Mouse (Mus musculus): ENCODE data around the gene Brd2. TPM values are rescaled to one million over a fixed set of nuclear protein-coding genes. Genes with fewer than 3 reads are reported as not detected.
"Not testable (repeated sequence)": the region's sequence is repeated elsewhere in the genome, so short reads cannot be mapped to it uniquely, and the experiment has no call there.

Brd2 gene
- total and polyA plus RNA-seq, 3 experiments, result 214 to 336 (median 298) TPM

- ATAC-seq (ENCODE audit: extremely low read depth, insufficient number of reproducible peaks, low FRiP score, poor library complexity, severe bottlenecking) (no peak), DNase-seq (ENCODE audit: low spot score) (no peak)
These were observed 41.9 kb upstream of the Brd2 start for GRCm38 (mm10) chr17:34164202-34164895.

GRCm38 (mm10) chr17:34155534-34155933, 33.1 kb upstream of the Brd2 start:
- Histone ChIP-seq H3K27me3 (ENCODE audit: insufficient read depth, low read length) (peaks cover 11% of the 10 kb centered on the region; the same call in 1 of the 2 replicates), H3K4me1 (ENCODE audit: insufficient read depth, low read depth, low read length) (no peaks in the 10 kb centered on the region; the same call in 1 of the 2 replicates), H3K9me3 (replicated peaks) (no peaks in the 10 kb centered on the region), H3K36me3 (replicated peaks) (no peaks in the 10 kb centered on the region), H3K4me3 (ENCODE audit: low read depth, low read length) (no peak overlapping the region)
- DNase-seq (ENCODE audit: low spot score), result no peak
- no peak for TF ChIP-seq CTCF (IDR thresholded peaks at IDR 0.05; ENCODE audit: low read depth, low read length)
- ATAC-seq (ENCODE audit: extremely low read depth, insufficient number of reproducible peaks, low FRiP score, poor library complexity, severe bottlenecking), result no peak

More at GRCm38 (mm10) chr17:34164202-34164895, 41.9 kb upstream of the Brd2 start:
- TF ChIP-seq GATA2 (IDR thresholded peaks at IDR 0.05; ENCODE audit: borderline replicate concordance, low read depth, low read length) (no peak), CTCF (IDR thresholded peaks at IDR 0.05; ENCODE audit: low read depth, low read length) (no peak), GATA1 (IDR thresholded peaks at IDR 0.05; ENCODE audit: borderline replicate concordance, low read length) (no peak), TAL1 (conservative IDR thresholded peaks at IDR 0.05; ENCODE audit: low read depth, low read length) (no peak), POLR2AphosphoS5 (IDR thresholded peaks at IDR 0.05; ENCODE audit: insufficient replicate concordance, low read depth, low read length) (no peak)
- peaks cover 29% of the 10 kb centered on the region for H3K27me3 ChIP-seq (ENCODE audit: insufficient read depth, low read length)
- no peaks in the 10 kb centered on the region for H3K36me3 ChIP-seq (replicated peaks)
- no peaks in the 10 kb centered on the region for H3K9me3 ChIP-seq (replicated peaks)
- no peaks in the 10 kb centered on the region for H3K4me1 ChIP-seq (ENCODE audit: insufficient read depth, low read depth, low read length)
- no peak overlapping the region for H3K4me3 ChIP-seq (ENCODE audit: low read depth, low read length)

DNA sequence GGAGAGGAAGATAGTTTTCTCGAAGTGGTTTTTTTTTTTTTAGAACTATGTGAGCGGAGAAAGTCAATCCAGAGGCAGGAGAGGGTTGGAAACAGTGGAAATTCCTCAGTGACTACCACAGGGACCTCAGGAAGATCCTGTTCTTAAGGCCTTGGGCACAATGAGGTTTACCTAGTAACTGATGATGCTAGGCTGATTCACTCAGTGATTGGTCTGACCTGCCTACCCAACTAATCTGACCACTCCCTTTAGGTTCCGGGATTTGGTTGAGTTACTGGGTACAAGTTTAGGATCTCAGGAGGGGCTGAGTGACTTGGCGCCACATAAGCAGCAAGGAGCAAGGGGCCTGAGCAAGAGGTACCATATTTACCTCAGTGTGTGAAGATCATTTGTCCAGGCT, 30.5 kb upstream of the Brd2 start, which contains the start of gene H2-DMb1:
Gene H2-DMb1, plus strand, starts transcription at position 150 of the 400 bp plus-strand sequence.
- ATAC-seq (ENCODE audit: extremely low read depth, insufficient number of reproducible peaks, low FRiP score, poor library complexity, severe bottlenecking), result no peak
- H3K4me1 ChIP-seq (ENCODE audit: insufficient read depth, low read depth, low read length), result no peaks in the 10 kb centered on the region; the same call in 1 of the 2 replicates
- DNase-seq (ENCODE audit: low spot score), result no peak
- no peak within 1 kb of the TSS for H3K4me3 ChIP-seq (ENCODE audit: low read depth, low read length)
- H3K27me3 ChIP-seq (ENCODE audit: insufficient read depth, low read length), result peaks cover 11% of the 10 kb centered on the region
- H3K36me3 ChIP-seq (replicated peaks), result no peaks in the 10 kb centered on the region
- H3K9me3 ChIP-seq (replicated peaks), result no peaks in the 10 kb centered on the region
- no peak for TF ChIP-seq GATA2 (IDR thresholded peaks at IDR 0.05; ENCODE audit: borderline replicate concordance, low read depth, low read length)
- no peak for TF ChIP-seq TAL1 (conservative IDR thresholded peaks at IDR 0.05; ENCODE audit: low read depth, low read length)
- no peak for TF ChIP-seq POLR2AphosphoS5 (IDR thresholded peaks at IDR 0.05; ENCODE audit: insufficient replicate concordance, low read depth, low read length)
- no peak for TF ChIP-seq CTCF (IDR thresholded peaks at IDR 0.05; ENCODE audit: low read depth, low read length)
- no peak for TF ChIP-seq GATA1 (IDR thresholded peaks at IDR 0.05; ENCODE audit: borderline replicate concordance, low read length)

DNA sequence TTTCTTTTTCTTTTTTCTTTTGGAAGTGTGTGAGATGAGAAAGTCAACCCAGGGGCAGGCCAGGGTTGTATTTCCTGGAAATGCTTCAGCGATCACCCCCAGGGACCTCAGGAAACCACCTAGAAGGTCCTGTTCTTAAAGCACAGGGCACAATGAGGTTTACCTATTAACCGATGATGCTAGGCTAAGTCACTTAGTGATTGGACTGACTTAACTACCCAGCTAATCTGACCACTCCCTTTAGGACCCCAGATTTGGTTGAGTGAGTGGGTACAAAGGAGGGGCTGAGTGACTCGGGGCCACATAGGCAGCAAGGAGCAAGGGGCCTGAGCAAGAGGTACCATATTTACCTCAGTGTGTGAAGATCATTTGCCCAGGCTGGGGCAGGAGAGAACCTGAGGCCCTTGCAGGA, 22.5 kb upstream of the Brd2 start:
- Histone ChIP-seq H3K9me3 (replicated peaks) (no peaks in the 10 kb centered on the region), H3K4me1 (ENCODE audit: insufficient read depth, low read depth, low read length) (peaks cover 6% of the 10 kb centered on the region), H3K36me3 (replicated peaks) (no peaks in the 10 kb centered on the region), H3K4me3 (ENCODE audit: low read depth, low read length) (no peak overlapping the region), H3K27me3 (ENCODE audit: insufficient read depth, low read length) (peaks cover 38% of the 10 kb centered on the region)
- ATAC-seq (ENCODE audit: extremely low read depth, insufficient number of reproducible peaks, low FRiP score, poor library complexity, severe bottlenecking) (no peak), DNase-seq (ENCODE audit: low spot score) (no peak)
- TF ChIP-seq POLR2AphosphoS5 (IDR thresholded peaks at IDR 0.05; ENCODE audit: insufficient replicate concordance, low read depth, low read length) (no peak), GATA1 (IDR thresholded peaks at IDR 0.05; ENCODE audit: borderline replicate concordance, low read length) (no peak), GATA2 (IDR thresholded peaks at IDR 0.05; ENCODE audit: borderline replicate concordance, low read depth, low read length) (no peak), CTCF (IDR thresholded peaks at IDR 0.05; ENCODE audit: low read depth, low read length) (no peak)

DNA sequence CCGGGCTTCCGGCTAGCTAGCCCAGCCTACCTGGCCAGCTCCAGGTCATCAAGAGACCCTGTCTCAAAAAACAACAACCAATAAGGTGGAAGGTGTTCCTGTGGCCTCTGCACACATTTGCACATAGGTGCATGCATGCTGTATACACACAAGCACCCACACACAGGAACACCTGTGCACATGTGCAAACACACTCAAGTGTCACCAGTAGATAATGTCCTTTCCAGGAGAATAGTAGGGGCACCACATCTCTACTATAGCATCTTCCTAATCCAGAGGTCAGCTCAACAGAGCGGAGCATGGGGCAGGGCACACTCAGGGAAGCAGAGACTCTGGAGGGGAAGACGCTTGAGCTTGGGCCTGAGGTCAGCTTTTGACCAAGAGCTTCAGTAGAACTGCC, 21.8 kb upstream of the Brd2 start:
- ATAC-seq (ENCODE audit: extremely low read depth, insufficient number of reproducible peaks, low FRiP score, poor library complexity, severe bottlenecking); H3K36me3 ChIP-seq (replicated peaks); H3K4me3 ChIP-seq (ENCODE audit: low read depth, low read length); H3K9me3 ChIP-seq (replicated peaks); DNase-seq (ENCODE audit: low spot score); H3K4me1 ChIP-seq (ENCODE audit: insufficient read depth, low read depth, low read length): not testable (repeated sequence)
- H3K27me3 ChIP-seq (ENCODE audit: insufficient read depth, low read length), result peaks cover 45% of the 10 kb centered on the region

- TF ChIP-seq TAL1 (conservative IDR thresholded peaks at IDR 0.05; ENCODE audit: low read depth, low read length) (no peak), GATA2 (IDR thresholded peaks at IDR 0.05; ENCODE audit: borderline replicate concordance, low read depth, low read length) (no peak), POLR2AphosphoS5 (IDR thresholded peaks at IDR 0.05; ENCODE audit: insufficient replicate concordance, low read depth, low read length) (no peak), GATA1 (IDR thresholded peaks at IDR 0.05; ENCODE audit: borderline replicate concordance, low read length) (no peak), CTCF (IDR thresholded peaks at IDR 0.05; ENCODE audit: low read depth, low read length) (no peak)
- ATAC-seq (ENCODE audit: extremely low read depth, insufficient number of reproducible peaks, low FRiP score, poor library complexity, severe bottlenecking), result no peak
- no peak for DNase-seq (ENCODE audit: low spot score)
- Histone ChIP-seq H3K4me3 (ENCODE audit: low read depth, low read length) (no peak overlapping the region), H3K4me1 (ENCODE audit: insufficient read depth, low read depth, low read length) (peaks cover 6% of the 10 kb centered on the region), H3K9me3 (replicated peaks) (no peaks in the 10 kb centered on the region), H3K27me3 (ENCODE audit: insufficient read depth, low read length) (peaks cover 49% of the 10 kb centered on the region), H3K36me3 (replicated peaks) (no peaks in the 10 kb centered on the region)
These were observed 21.0 kb upstream of the Brd2 start for GRCm38 (mm10) chr17:34143461-34143860.

GRCm38 (mm10) chr17:34143033-34143432, 20.6 kb upstream of the Brd2 start, which contains the start of gene H2-DMb2:
TSS of gene H2-DMb2 (plus strand) at chr17:34143307.
- no peak within 1 kb of the TSS for H3K4me3 ChIP-seq (ENCODE audit: low read depth, low read length)
- no peaks in the 10 kb centered on the region for H3K9me3 ChIP-seq (replicated peaks)
- DNase-seq (ENCODE audit: low spot score) (no peak), ATAC-seq (ENCODE audit: extremely low read depth, insufficient number of reproducible peaks, low FRiP score, poor library complexity, severe bottlenecking) (no peak)
- H3K36me3 ChIP-seq (replicated peaks), result no peaks in the 10 kb centered on the region
- peaks cover 6% of the 10 kb centered on the region for H3K4me1 ChIP-seq (ENCODE audit: insufficient read depth, low read depth, low read length)
- TF ChIP-seq GATA2 (IDR thresholded peaks at IDR 0.05; ENCODE audit: borderline replicate concordance, low read depth, low read length) (no peak), TAL1 (conservative IDR thresholded peaks at IDR 0.05; ENCODE audit: low read depth, low read length) (no peak), POLR2AphosphoS5 (IDR thresholded peaks at IDR 0.05; ENCODE audit: insufficient replicate concordance, low read depth, low read length) (no peak)
- peaks cover 54% of the 10 kb centered on the region for H3K27me3 ChIP-seq (ENCODE audit: insufficient read depth, low read length)

Measured in G1E (cell line).